Mouse (Mus musculus): ENCODE measurements at regions not wholly inside any gene's neighbourhood (a gene's known extent, or its start where the extent isn't known, plus 50 kb on each side); places are given as distances from the start of the nearest gene placed in this dataset.
A peak's percentile ranks its signal among the peaks of the same experiment; 100 is the strongest.

- no peak for DNase-seq
These were observed 285.7 kb upstream of the 4930412O13Rik start for GRCm38 (mm10) chr2:9595236-9595850.

GRCm38 (mm10) chr2:9596135-9596534, 284.9 kb upstream of the 4930412O13Rik start:
- DNase-seq: no peak

DNA sequence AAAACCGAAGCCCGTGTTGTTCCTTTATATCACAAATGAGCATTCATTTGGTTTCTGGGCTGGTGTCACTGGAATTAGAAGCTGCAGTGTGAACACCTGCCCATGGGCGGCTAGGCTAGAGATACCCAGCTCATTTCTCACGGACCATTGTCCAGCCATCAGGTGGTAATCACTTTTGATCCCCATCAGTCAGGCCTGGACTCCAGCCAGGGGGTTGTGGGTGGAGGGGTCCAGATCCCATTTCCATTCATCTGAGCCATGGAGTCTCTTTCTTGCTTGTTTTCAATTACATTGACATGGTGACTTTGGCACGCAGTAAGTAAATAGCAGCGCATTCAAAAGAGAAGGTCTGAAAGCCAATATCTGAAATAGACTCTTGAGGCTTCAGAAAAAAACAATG, 276.1 kb upstream of the 4930412O13Rik start:
- no peak for DNase-seq

- no peak for DNase-seq
These were observed 273.5 kb upstream of the 4930412O13Rik start for GRCm38 (mm10) chr2:9607547-9607946.

- no peak for DNase-seq
These were observed 266.6 kb upstream of the 4930412O13Rik start for GRCm38 (mm10) chr2:9614415-9614814.

DNA sequence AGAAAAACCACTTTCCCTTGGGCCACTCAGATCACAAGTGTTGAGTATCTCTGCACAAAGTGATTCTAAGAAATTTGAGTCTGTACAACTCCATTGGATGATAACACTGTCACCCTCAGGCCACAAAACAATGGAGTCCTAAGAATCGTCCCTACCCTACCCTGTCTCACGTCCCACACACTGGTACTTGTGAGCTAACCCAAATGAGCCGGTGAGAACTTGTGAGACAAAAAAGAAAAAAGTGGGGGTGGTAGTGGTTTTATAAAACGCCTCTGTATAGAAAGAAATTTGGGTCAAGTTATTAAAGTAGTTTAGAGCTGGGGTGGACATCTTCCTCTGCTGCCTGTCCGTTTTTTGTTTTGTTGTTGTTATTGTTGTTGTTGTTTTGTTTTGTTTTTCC, 264.8 kb upstream of the 4930412O13Rik start:
- DNase-seq: no peak

GRCm38 (mm10) chr2:9620303-9621244, 260.5 kb upstream of the 4930412O13Rik start:
- peak; percentile 55 for DNase-seq

- DNase-seq: no peak
These were observed 257.4 kb upstream of the 4930412O13Rik start for GRCm38 (mm10) chr2:9623702-9624101.

GRCm38 (mm10) chr2:9628026-9628425, 253.0 kb upstream of the 4930412O13Rik start:
- DNase-seq: no peak

DNA sequence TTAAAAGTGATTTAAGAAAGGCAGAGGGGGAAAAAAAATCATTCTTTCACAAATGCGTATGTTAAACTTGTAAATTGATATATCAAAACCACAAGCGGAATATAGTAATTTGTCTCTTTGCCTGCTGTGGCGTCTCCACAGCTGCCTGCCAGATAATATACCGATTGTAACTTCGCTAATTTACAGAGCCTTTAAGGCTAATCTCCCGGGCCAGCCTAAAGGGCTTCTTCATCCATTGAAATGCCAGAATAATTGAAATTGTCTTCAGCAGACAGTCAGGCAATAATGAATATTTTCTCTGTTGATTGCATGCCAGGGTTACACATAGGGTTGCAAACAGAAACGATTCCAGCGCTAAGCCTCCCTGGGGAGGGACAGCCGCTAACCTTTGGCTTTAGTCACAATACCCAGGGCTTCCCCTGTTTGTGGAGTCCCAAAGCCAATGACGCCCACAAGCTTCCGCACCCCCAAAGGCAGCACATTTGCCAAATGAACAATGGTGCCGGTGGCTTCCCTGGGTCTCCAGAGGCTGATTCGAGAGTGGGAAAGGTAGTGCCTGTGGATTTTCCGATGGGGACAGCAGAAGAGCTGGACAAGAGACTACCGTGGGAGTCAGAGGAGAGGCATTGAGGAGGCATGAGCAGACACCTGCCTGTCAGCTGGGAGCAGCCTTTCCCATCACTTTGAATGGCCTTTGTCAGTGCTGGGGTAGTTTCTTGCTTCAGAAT, 248.2 kb upstream of the 4930412O13Rik start:
- DNase-seq: no peak

DNA sequence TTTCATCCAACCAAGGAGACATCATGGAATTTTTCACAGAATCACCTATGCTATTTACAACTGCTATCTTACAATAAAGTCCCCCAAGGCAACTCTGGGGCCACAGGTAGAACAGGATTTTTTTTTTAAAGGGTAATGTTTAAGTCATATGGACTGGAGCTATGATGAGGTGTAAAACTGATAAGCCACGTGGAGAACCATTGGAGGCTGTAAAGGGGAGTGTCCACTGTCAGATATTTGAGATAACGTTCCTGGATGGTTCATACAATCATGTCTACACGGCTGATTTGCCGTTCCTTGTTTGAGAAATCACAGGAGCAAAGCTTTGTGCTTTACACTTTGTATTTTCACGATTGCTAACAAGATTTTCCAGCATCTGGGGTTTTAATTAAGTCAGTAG, 241.8 kb upstream of the 4930412O13Rik start:
- no peak for DNase-seq

- no peak for DNase-seq
These were observed 239.4 kb upstream of the 4930412O13Rik start for GRCm38 (mm10) chr2:9641629-9642028.

DNA sequence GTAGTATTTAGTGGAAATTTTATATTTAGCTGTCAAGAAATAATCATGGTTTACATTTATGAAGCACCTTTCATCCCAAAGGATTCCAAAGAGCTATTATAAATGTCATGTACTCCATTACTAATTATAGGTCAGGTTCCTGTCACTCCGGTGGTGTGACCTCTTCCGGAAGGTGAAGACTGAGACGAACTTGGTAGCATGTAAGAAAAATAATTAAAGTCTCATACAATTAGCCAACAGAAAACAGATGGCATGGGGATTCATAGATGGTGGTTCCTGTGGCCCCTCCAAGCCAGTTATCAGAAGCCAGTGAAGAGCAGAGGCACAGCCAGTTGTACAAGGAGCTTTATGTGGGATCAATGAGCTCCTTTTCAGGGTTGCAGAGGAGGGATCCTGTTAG, 238.6 kb upstream of the 4930412O13Rik start:
- DNase-seq: no peak

DNA sequence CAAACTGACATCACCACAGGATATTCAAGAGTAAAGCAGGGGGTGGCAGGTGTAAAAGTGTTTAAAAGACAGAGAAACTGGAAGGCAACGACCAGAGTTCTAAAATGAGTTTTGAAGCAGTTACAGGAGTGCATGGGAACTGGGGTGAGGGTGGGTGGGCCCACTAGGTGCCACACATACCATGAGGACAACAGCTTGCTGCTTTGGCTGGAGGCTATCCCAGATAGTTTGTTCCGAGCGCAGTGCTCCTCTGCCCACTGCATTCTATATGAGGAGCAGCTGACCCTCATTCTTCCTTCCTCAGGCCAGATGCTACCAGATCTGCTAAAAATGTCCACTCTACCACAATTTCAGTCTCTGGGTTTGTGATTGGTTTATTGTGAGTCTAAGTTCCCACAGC, 234.6 kb upstream of the 4930412O13Rik start:
- no peak for DNase-seq

GRCm38 (mm10) chr2:9646963-9647362, 234.1 kb upstream of the 4930412O13Rik start:
- no peak for DNase-seq

DNA sequence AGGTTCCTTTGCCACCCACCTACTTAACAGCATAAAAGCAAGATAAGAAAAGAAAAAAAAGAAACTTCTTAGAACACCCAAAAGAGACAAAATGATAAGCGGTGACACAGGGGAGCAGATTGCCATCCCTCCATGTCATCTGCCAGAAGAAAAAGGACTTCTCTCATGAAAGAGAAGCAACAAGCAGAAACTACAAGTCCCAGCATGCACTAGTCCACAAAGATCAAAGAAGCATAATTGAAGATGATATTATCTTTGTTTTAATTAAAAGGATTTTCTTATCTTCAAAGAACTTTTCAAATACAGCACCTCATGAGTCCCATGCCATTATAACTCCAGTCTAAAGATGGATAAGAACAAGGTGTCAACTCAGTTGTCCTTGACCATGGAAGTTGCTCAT, 231.0 kb upstream of the 4930412O13Rik start:
- DNase-seq: no peak

- DNase-seq: no peak
These were observed 222.2 kb upstream of the 4930412O13Rik start for GRCm38 (mm10) chr2:9658880-9659279.

- DNase-seq: no peak
These were observed 211.4 kb upstream of the 4930412O13Rik start for GRCm38 (mm10) chr2:9669621-9670020.

DNA sequence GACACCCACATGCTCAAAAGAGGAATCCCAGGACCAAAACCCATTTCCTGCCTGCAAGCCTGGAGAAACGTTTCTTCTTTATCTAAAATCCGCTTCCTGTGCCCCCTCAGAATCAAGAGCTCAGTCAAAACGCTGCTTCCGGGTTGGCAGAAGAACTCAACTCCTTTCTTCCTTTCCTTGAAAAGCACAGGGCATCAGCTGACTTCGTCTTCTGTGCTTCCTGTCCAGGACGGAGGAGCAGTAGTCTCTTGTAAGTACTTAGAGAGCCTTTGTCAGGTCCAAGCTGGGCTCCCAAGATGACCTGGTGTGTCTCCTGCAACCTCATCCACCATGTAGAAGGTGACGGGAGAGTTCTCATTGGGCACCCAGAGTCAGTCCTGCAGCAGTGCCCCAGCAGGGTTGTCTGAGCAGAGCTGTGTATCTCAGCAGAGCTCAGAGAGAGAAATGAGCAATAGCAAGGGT, 199.3 kb upstream of the 4930412O13Rik start:
- DNase-seq: no peak

- no peak for DNase-seq
These were observed 197.3 kb upstream of the 4930412O13Rik start for GRCm38 (mm10) chr2:9683673-9684210.

- no peak for DNase-seq
These were observed 192.9 kb upstream of the 4930412O13Rik start for GRCm38 (mm10) chr2:9688176-9688575.

DNA sequence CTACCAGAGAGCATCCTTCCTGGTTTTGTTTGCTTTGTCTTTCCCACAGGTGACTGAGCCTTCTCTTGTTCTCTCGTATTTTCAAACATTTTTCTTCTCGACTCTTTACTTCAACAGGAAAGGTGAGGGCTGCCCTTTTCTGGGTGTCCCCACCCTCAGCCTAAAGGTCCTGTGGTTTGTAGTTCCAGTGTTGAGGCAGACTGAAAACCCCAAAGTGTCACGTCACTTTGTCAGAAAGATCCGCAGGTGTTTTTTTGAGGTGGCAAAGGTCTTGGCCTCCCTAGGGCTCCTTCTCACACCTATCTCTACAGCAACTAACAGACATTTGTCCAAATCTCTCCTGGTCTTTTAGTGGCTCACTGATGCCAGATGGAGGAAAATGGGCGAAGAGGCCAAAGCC, 191.5 kb upstream of the 4930412O13Rik start:
- no peak for DNase-seq

- no peak for DNase-seq
These were observed 189.5 kb upstream of the 4930412O13Rik start for GRCm38 (mm10) chr2:9691506-9691905.
